Mouse (Mus musculus) layer of hippocampus, postnatal 25 days (tissue): ENCODE measurements around the gene Igfals. TPM values are rescaled to one million over a fixed set of nuclear protein-coding genes. Genes with fewer than 3 reads are reported as not detected.
A peak's percentile ranks its signal among the peaks of the same experiment; 100 is the strongest.

Experiments
- DNase-seq, 2 experiments: peaks; one replicate each; pipeline ENCODE4 v3.0.0; 2022; ENCODE audit warnings: mixed read lengths in 2 of 2, low spot score in 1 of 2; ENCODE audit errors: extremely low spot score in 1 of 2
- total RNA-seq, 2 experiments: library from RNA; stranded (reverse); gene quantifications; 2 replicates each; pipeline ENCODE4 v1.2.3; 2021

The Igfals gene
- total RNA-seq, 2 experiments from 2014 or later, result not detected

DNA sequence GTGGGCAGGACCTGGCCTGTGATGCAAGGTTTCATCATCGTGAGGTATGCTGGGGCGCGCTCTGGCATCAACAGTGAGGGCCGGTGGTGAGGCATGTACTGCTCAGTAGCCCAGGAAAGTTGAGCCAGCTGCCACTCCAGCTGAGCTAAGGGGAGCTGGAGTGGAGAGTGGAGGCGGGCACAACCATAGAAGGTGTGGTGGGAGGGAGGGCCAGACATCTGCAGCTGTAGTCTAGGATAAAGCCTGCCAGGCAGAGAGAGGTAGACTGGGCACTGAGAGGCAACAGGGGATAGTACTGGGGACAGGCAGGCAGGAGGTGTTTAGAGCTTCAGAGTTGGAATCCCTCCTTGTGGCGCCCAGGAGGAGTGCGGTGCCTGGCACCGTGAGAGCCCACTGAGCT, 5.7 kb upstream of the Igfals start:
- DNase-seq, result no peak

DNA sequence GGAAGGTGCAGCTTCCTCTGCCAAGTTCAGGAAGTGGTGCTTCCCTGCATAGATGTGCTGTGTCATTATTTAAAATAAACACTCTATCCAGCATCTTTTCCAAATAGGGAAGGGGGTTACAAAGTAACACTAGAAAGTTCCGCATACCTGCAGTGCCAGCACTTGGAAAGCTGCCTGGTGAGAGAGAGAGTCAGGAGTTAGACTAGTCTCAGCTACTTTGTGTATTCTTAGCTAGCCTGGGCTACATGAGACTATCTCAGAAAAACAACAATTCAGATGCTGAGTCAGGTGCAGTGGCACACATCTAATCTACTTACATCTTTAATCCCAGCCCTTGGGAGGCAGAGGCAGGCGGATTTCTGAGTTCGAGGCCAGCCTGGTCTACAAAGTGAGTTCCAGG, 4.0 kb upstream of the Igfals start:
- DNase-seq, result no peak

DNA sequence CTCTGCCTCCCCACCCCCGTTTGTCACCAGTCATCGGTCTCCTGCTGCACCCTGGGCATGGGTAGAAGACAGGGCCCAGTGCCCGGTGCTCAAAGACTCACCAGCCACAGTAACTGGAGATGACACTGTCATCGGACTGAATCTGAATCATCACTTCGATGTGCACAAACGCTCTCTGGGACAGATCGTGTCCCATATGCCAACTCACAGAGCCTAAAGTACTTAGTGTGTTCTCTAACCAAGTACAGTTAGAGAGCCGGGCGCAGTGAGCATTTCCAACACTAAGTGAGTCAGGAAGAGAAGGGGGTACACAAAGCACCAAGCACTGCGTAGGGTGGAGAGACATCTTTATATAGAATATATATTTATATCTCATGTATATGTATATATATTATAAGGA, 2.1 kb downstream of the Igfals start:
- DNase-seq, result no peak

DNA sequence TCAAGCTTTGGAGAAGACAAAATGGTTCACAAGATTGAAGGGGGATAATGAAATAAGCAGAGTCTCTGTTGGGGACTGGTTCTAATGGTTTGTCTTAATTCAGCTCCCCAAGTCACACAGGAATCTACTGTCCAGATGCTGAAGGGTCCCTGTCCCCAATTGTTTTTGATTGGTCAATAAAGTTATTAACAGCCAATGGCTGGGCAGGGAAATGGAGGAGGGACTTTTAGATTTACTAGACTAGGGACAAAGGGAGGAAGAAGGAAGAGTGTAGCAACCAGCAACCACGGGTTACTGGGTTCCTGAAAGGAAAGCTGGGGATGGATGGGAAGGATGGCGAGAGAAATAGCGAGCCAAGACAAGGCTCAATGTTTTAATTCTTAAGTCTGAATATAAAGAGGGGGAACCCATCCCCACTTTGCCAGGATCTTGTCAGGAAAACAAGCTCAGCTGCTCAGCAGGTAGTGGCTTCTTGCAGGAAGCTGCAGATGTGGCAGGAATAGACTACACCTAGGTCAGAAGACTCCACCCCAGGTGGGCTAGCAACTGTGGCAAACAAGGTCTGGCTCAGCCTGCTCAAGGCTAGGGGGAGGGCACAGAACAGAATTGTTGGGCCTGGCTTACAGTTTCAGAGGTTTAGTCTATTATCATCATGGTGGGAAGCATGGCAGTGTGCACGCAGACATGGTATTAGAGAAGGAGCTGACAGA, 8.1 kb downstream of the Igfals start:
- DNase-seq, result no peak

DNA sequence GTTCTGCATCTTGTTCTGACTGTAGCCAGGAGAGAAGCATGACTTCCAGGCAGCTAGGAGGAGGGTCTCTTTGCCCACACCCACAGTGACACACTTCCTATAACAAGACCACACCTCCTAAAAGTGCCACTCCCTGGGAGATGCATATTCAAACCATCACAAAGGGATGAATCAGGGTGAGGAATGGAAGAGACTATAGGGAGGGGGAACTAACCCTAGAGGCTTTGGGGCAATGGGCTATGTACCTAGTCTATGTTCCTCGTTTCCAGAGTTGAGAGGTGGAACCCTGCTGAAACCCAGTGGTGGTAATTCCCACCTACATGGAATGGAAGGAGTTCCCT, 8.6 kb downstream of the Igfals start:
- no peak for DNase-seq

DNA sequence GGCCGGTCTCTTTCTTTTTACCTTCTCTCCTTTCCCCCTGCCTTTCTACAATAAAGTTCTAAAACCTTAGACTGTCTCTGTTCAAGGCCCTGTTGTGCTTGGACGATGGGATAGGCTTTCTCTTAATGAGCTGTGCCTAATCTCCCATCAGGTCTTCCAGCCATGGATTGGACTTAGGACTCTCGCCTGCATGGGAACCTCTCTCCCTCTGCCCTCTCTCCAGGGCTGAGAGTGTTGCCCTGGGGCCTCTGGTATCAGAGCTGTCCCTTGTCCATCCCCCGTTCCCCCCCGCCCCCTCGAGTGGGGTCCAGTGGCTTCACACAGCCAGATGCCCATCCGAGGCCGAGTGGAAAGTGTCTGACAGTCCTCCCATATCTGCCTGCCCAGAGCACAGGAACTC, 9.2 kb downstream of the Igfals start:
- DNase-seq, result no peak

DNA sequence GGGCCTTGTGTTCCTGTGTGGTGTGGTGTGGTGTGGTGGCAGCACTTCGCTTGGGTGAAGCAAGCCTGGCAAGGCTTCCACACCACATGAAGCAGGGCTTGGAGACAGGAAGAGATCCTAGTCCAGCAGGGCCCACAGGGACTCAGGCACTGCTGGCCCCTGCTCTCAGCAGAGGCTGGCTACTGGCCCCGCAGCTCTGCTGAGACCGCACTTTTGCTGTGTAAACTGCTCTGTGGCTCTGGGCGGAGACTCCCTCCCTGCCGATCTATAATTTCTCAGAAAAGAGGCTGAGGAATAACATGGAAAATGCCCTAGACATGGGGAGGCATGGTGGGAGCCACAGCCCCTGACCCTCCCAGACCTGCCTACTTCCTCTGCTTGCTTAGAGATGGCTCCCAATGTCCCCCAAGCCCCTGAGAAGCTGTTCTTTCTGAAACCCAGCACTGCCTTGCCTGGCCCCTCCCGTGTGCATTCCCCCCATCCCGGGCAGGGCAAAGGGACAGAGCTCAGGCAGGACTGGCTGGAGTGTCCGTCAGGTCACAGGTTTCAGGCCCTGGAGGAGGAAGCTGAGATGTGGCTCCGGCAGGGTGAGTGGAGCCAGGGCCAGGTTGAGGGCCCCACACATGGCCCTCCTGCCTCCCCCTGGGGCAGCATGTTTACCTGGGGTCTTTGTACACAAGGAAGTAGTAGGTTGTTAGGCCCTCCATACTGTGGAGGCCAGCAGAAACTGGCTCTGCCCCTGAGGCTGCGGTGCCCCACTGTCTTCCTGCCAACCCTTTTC, 11.7 kb downstream of the Igfals start:
- no peak for DNase-seq

DNA sequence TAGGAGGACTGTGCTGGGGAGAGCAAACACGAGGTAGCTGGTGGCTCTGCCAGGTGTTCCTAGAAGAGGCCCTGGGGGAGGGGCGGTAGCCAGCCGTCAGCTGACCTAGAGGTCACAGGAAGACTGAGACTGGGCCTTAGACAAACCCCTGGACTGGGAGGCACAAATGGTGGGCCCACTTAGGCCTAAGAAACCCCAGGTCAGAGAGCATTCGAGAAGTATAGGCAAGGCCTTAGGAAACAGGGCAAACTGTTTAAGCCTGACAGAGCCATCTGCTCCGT, 12.3 kb downstream of the Igfals start:
- DNase-seq, result no peak

DNA sequence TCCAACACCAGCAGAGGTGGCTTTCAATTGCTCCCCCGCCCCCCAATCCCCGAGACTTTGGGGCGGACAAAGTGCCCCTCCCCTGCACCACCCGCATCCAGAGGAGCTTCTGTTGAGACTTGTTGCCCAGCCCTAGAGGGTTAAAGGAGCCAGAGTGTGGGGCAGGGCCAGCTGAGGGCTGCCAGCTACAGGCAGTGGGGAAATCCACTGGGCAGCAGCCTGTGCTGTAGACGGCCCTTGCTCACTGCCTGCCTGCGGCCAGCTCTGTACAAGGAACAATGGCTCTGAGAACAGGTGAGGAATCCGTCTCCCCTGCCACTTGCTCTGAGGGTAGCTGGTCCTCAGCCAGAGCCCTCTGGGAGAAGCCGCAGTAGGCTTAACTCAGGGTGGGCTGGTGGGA, 12.7 kb downstream of the Igfals start:
- no peak for DNase-seq

DNA sequence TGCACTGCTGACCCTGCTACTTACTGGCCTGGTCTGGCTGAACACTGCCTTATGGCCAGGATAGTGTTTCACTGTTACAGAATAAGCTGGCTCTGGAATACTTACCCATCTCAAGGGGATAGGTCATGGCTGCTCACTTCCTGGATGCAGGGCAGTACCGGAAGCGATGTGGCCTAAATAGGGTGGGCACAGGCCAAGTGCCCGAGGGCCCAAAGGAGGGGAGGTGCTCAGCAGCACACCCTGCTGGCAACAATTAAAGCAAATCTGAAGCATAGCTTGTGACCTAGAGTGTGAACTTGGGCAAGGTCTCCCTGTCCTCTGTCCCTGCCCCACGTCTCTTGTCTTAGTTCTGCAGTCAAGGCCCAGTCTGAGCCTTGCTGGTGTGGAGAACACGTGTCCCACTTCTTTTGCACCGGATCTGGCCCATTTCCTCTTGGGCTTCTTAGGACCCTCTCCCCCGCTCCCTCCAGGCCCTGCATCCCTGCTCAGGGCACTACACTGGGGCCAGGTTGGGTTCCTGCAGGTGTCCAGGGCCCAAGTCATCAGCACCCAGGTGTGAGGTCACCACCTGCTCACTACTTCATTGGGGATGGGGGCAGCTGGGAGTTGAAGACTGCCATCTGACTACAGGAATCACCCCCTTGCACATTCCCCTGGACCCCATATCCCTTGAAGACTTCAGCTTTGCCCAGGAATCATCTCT, 16.1 kb downstream of the Igfals start:
- DNase-seq, result no peak

DNA sequence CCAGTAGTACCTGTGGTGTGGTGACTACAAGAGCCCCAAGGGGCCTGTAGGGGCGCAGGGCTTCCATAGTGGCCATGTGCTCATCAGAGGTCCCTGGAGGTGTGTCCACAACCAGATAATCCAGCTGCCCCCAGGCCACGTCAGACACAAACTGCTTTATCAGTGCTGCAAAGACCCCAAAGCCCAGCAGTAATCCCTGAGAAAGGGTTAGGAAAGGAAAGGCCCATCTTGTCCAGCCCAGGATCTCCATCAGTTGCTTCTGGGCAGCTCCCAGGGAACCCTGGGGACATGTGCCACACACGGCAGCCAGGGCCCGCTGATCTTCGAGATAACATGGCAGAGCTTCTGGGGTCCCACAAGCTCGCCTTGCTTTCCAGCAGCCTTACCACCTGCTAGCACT, 18.6 kb downstream of the Igfals start:
- no peak for DNase-seq

DNA sequence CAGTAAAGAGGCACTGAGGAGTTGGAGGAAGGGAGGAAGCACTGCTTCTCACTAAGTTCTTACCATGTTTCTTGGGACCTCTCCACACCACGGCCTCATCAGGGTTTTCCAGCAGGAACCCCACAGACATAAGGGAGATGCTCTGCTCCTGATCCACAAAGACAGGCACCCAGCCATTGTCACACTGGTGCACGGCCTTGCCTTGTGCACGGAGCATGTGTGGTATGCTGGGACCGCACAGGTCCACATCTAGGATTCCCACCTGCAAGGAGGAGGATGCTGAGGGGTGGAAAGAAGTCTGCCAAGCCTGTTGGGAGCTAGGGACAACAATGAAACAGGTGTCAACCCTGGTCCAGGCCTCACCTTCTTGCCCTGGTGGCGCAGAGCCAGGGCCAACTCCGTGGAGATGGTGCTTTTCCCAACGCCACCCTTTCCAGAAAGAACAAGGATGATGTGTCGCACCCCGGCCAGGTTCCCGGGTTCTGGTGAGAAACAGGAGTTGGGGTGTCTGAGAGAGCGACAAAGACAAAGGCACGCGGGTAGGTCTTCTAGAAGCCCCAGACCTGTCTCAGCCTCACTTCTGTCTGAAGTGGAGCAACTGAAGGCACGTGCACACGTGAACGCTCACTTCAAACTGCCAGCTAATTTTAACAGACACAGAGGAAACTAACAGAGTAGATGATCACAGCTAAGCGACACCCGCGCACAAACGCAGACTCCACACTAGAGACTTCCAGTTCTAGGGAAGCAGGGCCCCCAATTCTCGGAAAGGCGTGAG, 19.7 kb downstream of the Igfals start:
- no peak for DNase-seq

DNA sequence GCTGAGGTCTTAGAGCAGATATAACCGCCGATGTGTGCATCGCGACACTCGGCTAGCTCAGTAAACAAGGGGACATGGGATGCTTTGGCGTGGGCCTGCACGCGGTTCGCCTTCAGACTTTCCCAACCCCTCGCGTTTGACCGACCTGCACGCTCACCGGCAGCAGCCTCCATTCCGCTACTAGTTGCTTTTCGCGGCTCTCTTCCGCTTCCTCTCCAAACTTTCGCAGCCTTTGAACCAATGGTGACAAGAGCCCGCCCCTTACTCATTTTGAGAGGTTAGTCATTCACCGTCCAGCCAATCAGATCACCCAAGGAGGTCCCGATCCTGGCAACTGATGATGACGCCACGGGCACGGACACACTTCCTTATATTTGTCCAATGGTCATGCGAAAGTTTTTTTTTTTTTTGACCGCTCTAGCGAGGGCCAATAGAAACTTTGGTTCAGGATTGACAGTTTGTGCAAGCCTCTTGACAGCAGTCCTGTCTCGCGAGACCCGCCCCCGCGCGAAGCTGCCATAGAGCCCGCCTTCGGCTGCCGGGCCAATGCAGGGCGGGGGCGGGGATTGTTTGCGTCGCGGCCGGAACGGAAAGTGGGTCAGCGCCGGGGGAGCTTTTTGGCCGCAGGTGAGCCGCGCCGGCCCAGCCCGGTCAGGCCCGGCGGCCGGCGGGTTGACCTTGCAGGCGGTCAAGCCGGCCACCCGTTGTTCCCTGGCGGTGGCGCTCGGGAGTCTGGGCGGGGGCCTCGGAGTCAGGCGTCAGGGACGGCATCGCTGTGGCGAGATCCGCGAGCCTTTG, 20.5 kb downstream of the Igfals start, which contains the start of the genes Nubp2 and Spsb3:
Nubp2 (minus strand) TSS at position 216 of the 798 bp plus-strand sequence.
Spsb3 (plus strand) TSS at position 510 of the 798 bp plus-strand sequence.
- DNase-seq, result peak; percentile 93

DNA sequence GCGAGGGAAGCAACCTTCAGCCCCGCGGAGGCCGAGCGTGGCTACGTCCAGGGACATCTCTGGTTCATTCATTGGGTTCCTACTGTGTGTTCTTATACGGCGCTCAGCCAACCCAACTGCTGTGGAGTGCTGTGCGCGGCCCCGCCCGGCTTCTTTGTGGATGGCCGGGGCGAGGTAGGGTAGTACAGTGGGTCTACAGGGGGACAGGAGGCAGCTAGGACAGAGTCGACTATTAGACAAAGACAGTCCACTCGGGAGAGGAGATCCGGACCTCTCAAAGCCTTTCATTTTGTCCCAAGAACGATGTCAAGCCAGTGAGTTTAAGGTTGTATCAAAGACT, 21.1 kb downstream of the Igfals start:
- DNase-seq, result no peak

DNA sequence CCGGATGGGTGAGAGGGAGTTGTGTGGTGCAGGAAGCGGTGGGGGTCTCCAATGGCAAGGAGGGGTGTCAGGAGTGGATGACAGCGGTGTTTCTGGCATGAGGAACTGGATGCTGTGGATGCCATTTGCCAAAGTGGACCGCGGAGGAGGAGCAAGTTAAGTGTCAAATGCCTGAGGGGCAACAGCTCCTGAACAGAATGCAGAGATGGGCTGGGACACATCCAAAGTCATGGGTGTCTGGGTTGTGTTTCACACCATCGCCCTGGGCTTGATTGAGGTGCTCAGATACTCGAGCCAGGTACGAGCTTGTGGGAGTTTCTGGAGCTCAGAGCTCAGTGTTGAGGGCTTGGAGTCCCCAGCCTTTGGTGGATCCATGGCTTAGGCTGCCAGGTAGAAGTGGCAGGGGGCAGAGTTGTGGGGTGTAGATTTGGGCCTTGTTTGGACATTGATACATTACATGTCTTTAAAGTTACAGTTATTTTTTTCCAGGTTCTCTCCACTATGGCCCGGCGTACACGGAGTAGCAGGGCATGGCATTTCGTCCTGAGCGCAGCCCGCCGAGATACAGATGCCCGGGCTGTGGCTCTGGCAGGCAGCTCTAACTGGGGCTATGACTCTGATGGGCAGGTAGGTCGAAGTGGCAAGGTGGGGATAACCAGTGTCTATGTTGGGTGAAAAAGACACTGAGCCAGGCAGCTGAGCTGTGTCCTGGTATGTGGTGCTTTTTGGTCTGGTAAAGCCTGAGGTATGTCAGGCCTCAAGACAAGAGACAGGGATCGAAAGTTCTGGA, 21.7 kb downstream of the Igfals start:
- DNase-seq, result no peak

DNA sequence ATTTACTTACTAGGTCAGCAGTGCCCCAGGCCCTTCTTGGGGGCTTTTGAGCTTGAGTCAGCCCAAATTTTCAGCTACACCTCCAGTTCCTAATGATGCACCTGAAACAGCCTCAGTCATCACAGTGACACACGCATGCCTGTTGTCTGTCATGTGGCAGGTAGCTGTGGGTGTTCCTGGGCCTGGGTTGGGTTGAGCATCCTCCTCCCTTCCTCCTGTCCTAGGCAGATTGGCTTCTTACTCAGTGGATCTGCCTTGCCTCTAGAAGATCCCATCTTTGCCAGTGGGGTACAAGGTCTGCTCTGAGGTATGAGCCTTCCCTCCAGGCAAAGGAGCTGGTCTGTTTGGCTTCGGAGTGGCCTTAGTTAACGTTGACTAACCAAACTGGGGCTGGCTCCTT, 23.1 kb downstream of the Igfals start:
- no peak for DNase-seq

DNA sequence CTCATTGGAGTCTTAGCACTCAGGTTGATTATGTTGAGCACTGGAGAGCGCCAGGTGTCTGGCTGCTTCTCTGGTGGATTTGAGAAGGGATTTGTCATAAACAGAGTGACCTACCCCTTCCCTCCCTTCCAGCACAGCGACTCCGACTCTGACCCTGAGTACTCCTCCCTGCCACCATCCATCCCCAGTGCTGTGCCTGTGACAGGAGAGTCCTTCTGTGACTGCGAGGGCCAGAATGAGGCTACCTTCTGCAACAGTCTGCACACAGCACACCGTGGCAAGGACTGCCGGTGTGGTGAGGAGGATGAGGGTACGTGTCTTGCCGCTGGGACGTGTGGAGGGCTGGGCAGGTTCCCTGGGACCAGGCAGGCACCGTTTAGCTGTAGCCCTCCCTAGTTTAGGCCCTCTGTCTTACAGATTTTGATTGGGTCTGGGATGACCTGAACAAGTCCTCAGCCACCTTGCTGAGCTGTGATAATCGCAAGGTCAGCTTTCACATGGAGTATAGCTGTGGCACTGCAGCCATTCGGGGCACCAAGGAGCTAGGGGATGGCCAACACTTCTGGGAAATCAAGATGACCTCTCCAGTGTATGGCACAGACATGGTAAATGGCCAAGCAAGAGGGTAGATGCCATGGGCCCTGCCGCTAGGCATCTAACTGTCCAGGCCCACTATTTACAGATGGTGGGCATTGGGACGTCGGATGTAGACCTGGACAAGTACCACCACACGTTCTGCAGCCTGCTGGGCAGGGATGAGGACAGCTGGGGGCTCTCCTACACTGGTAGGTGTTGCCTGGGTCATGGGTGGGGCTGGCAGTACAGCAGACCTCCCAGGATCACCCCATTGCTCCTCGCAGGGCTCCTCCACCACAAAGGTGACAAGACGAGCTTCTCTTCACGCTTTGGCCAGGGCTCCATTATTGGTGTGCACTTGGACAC, 24.6 kb downstream of the Igfals start:
- no peak for DNase-seq

DNA sequence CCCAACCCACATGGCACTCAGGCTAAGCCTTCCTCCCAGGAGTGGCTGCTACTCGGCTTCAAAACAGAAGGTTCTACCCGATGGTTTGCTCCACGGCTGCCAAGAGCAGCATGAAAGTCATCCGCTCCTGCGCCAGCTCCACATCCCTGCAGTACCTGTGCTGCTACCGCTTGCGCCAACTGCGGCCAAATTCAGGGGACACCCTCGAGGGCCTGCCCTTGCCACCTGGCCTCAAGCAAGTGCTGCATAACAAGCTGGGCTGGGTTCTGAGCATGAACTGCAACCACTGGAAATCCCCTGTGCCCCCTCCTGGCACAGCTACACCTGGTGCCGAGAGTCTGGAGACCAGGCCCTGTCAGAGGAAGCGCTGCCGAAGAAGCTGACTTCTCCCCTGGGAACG, 25.5 kb downstream of the Igfals start:
- no peak for DNase-seq
